Mouse (Mus musculus): Measurements from ENCODE around the gene Fam83c. TPM values are rescaled to one million over a fixed set of nuclear protein-coding genes. Genes with fewer than 3 reads are reported as not detected.
"Not testable (repeated sequence)": the region's sequence is repeated elsewhere in the genome, so short reads cannot be mapped to it uniquely, and the experiment has no call there.

Fam83c gene
- not detected for total RNA-seq (2021)
- long read RNA-seq: 0 reads

DNA sequence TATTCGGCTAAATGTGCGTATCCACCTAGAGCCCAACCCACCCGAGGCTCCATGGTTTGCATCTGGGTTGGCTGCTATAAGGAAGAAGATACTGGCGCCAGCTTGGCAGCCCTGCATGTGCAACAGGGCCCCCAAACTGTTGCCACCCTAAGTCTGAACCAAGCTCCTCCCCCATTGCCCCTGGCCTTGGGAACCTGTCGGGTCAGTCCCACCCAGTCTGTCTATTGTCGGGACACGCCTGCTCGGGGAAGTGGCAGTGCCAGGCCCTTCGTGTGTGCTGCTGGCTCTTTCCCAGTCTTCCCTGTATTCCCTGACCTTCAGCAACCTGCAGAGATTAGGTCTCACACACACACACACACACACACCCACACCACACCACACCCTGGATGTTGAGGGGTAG is at the start of gene Fam83c:
Fam83c (minus strand) TSS at position 123 of the 400 bp plus-strand sequence.
- no peak for DNase-seq (ENCODE audit: low spot score in 2 of 2)

DNA sequence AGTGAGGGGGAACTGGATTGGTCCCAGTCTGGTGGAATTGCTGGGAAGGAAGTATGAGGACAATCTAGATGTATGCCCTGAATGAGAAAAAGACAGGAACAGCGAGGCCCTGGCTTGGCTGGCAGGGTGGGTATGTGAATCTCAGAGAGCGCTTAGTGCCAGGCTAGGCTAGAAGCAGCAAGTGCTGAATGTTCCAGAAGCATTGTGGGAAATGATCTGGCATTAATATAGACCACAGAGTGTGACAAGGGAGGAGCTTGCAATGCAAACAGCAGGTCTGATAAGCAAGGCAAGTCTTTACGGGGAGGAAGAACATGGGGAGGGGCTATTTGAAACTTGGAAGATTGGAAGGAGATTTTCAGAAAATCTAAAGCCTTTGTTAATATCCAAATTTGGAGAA is 47.4 kb upstream of the Fam83c start:
- DNase-seq (ENCODE audit: low spot score in 2 of 2): no peak

DNA sequence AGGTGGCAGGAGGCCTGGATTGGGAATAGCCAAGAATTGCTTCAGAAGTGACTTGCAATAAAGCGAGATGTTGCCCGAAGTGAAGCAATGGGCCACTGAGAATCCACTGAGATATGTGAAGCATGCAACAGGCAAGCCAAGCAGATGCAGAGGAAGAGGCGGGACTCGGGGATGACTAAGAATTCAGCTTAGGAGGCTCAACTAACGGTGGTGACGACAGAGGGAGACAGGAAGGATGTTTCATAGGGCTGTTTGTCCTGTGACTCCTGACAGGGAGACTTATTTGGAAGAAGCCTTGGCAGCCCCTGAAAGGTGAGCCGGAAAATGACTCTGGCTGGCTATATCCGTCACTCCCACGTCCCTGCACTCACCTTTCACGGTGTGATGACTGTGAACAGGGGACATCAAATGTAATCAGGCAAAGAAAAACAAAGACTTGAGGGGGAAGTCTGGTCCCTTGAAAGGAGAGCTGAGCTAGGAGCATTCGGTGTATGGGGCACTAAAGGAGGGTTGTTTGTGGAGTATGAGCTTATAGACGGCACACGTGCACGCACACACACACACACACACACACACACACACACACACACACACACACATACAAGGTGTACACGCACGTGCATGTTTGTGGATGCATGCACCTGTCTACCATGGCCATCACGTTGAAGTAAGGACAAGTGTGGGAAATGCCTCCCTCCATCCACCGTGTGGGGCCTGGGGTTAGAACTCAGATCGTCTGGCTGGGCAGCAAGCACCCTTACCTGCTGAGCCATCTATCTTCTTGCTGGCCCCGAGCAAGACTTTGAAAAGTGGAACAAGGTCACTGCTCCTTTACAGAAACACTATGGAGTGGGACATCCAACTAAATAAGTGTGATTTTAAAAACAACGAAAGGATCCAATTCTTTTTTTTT is 44.6 kb upstream of the Fam83c start:
- DNase-seq (ENCODE audit: low spot score in 2 of 2): no peak

DNA sequence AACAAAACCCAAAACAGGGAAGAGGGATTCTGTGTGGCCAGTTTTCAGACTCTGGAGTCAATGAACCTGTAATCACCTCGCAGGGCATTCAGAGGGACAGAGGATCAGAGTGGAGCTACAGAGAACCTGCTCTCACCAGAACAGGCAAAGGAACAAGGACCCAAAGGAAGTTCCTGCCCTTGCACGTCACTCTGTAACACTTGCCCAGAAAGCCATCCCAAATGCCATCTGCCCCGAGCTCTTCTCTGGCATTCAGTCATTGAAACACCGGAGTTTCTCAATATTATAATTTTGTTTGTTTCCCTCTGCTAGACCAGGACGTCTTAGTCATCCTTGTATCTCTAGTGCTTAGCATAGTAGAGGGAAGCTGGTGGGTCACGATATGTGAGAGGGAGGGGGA is 39.0 kb upstream of the Fam83c start:
- peak in 1 of 2 experiments; percentile 31 for DNase-seq (ENCODE audit: low spot score in 2 of 2)

DNA sequence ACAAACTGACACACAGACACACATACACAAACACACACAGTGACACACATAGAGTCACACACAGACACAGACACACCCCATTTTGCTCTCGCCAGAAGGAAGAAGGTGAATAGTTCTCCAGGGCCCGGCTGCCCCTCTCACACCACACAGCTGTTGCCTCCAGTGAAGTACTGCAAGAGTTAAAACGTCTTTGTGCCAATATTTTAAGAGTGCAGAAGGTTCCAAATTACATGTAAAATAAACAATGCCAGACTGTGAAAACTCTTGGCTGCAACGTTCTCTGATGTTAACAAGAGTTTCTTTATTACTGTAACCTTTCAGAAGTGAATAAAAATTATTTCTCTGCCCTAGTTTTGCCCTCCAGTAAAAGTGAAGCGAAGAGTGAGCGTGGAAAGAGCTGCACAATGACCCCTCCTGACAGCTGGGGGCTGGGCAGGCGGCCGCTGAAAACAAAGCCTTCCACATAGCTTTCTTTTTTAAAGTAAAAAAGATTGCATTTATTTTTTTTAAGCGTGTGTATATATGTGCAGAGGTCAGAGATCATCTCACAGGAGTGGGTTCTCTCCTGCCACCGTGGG is 38.4 kb upstream of the Fam83c start:
- no peak for DNase-seq (ENCODE audit: low spot score in 2 of 2)

DNA sequence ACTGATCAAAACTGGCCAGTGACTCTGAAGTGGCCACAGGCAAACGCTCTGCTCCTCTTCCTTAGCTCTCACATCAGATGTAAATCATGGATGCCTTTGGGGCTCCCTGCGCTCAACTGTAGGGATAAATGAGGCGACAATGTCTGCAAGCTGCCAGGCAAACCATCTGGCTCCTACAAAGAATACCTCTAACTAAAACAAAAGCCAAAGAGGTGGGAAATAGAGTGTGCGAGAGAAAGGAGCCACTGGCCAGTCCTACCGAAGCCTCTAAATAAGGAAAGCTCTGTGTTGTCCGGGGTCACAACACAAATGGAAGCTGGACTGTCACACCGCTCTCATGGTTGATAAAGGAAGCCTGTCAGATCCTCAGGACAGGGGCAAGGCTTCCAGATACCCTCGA is 37.8 kb upstream of the Fam83c start:
- peak in 1 of 2 experiments; percentile 21 for DNase-seq (ENCODE audit: low spot score in 2 of 2)

DNA sequence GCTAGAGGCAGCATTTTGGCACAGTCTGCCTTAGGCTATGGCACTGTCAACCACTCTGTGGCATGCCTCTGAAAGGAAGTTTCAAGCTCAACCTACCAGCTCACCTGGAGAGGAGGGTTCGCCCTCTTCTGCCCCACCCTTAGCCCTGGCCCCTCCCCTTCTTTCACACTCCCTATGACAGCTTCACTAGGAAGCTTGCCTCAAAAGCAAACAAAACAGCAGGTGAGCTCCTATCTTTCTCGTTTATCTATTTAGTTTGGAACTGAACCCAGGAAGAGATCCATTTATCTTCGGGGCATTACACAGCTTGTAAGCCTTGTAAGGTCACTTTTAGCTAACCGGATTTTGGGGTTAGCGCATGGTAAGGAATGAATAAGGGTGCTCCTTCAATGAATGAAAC is 35.1 kb upstream of the Fam83c start:
- no peak for DNase-seq (ENCODE audit: low spot score in 2 of 2)

DNA sequence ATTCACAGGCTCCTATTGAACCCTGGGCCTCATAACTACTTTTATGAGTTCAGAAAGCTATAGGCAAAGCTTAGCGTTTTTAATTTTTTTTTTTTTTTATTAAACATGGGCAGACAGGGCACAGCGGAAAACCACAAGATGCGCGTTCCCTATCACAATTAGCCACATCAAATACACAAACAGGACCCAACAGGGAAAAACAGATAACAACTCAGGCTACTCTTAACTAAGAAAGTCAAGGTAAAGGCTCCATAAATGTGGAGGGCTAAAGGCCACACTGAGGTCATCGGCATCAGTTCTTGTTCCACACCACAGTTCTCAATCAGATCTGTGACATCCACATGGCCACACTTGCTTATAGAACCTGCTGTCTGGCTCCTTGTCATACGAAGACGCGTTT is 33.7 kb upstream of the Fam83c start:
- no peak for DNase-seq (ENCODE audit: low spot score in 2 of 2)

DNA sequence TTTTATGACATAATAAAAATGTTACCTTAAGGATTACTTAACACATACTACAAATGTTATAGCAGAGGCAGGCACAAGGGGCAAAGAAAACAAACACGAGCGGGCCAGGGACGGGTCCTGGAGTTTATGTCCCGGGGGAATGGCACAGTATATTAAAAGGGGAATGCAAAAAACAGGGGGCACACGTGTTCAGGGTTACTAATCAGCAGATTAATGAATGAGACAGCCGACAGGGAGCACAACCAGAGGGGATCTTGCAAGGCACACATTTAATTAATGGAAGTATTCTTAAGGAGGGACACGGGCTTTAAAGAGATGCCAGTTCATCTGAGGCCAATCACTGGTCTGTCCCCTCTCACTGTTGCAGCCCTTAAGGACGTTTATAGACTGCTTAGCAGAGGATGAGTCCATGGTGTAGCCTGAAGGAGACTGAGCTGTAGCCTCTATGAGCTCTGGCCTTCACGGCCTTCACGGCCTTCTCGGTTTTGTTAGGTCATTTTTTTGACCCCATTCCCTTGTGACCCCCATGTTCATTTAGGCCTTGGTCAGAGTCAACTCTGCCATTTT is 28.7 kb upstream of the Fam83c start:
- no peak for DNase-seq (ENCODE audit: low spot score in 2 of 2)

DNA sequence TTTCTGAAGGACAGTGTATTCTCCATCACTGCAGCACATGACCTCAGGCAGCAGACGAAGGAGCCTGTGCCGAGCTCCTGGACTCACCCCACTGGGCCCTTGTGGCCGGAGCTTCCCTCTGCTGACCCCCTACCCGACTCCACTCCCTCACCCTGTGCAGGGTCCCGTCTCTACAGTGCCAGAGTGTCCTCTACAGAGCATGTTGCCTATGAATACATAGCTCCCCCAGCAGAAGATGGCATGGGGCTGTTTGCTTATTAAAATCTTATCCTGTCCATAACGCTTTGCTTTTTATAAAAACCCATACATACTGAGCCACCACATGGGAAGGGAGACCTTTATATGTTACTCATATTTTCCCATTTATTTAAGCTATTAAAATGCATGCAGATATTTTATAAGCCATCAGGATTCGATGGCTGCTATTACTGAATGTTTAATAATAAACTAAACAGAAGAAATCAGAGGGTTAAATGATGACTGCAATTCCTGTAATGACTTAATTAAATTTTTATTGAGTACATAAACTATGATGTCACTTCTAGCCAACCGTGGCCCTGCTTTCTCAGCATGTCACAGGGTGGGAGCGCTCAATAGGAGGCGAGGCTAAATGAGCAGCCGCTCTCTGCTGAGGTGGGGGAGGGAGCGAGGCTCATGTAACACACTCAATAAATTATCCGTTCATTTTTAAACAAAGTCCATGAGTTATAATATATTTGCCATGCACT is 28.1 kb upstream of the Fam83c start:
- DNase-seq (ENCODE audit: low spot score in 2 of 2): peak in 1 of 2 experiments; percentile 34

DNA sequence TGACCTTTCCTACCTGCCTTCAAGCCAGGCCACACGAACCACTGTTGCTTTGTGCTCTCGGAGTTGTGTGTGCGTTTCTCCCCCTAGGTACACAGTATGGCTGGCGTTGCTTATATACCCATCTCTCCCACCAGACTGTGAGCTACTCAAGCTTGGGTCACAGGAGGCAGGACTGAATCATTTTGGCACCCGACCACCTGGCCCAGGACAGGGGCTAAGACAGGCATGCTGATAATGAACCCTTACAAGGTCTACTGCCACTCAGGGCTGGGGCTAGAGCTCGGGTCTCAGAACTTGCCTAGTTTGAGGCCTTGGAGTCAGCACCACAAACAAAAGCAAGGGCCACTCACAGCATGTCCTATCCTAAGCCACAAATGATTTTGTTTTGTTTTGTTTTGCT is 26.9 kb upstream of the Fam83c start:
- DNase-seq (ENCODE audit: low spot score in 2 of 2): no peak

DNA sequence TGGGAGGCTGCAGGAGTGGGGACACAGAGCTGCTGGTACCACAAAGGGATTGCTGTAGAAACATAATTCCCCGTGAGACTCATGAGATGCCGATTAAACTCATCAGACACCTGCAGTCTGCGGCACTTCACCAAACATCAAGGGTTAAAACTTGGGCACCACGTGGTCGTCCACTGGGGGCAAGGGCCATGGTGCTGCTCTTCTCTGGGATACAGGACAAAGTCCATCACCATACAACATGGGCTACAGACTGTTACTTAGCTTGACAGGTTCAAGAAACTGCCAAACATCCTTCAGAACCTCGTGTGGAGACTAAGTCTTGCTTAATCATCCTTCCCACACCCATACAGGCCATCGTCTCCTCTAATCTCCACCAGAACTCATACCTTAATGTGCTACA is 25.4 kb upstream of the Fam83c start:
- no peak for DNase-seq (ENCODE audit: low spot score in 2 of 2)

DNA sequence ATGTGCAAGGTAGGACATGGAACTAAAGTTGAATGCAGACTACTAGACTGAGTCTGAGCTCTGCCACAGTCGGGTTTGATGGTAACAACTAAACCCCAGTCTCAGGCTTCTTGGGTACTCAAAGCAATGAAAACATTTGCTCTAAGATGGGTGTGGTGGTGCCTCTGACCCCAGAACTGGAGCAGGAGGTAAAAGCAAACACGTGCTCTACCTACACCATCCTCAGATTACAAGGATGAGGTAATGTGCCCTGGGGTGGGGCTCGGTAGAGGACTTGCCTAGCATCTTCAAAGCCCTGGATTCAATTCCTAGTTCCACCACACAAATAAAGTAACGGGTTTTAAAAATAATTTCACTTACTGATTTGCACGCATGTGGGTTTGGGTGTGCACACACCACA is 17.9 kb upstream of the Fam83c start:
- DNase-seq (ENCODE audit: low spot score in 2 of 2): no peak

DNA sequence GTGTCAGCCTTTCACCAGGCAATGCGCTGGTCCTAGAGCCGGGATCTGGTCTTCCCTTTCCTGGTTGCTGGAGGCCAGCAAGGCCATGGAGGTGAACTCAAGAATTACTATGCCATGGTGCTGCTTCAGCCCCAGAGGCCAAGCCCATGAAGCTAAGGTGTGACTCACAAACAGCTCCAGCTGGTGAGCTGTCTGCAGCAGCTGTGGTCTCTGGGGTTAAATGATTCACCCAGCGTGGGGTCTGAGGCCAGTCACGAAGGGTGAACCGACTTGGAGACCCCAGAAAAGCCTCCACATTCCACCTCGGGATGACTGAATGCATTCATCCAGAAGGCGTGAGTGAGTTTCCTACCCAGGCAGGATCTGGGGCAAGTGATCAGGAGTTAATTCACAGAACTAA is 15.5 kb upstream of the Fam83c start:
- no peak for DNase-seq (ENCODE audit: low spot score in 2 of 2)

DNA sequence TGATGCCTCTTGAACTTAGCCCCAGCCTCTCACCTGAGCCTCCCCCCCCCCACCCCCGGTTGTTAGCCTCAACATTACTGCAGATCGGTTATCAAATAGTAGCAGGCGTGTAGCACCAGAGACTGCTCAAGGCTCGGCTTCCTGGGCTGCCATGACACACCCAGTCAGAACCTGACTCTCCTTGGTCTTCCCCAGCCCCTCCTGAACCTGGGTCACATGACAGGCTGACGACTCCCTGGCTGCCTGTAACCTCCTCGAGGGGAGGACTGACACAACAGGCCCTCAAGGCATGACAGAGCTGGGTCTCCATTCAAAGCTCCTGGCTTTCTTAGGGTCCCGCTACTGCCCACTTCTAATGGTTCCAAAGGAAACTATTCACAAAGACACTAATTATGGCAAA is 14.8 kb upstream of the Fam83c start:
- DNase-seq (ENCODE audit: low spot score in 2 of 2): no peak

DNA sequence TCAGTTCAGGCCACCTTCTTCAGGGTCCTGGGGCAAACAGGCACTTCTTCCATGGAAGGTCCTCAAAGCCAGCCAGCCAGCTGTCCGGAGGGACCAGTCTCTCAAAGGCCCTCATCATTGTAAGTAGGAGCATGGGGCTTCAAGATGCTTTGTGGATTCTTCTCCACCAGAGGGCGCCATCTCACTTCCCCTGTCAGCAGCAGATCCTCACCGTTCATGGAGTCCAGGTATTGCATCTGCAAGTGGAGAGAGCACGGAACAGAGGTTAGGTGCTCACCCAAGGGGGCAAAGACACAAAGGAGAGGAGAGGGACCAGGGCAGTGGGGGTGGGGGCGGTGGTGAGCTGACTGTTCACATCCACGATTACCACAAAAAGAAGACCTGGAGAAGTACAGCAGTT is 13.6 kb upstream of the Fam83c start:
- peak; percentile 54 to 86 for DNase-seq (ENCODE audit: low spot score in 2 of 2)

DNA sequence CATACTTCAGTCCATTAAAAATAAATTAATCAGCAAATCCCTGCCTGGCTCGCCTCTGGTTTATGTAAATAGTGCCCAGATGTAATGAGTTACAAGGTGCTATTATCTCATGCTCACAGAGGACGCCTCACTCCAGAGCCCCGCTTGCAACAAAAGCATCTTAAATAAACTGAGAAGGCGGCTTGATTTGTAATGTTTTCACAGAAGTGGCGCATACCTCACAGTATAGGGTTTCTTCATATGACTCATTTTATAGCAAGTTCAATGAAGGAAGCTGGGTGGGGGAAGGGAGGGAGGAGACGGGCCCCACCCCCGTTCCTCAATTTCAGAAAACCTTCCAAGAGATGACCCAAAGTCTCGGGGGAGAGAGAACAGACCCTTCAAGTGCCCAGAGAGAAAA is 12.3 kb upstream of the Fam83c start:
- DNase-seq (ENCODE audit: low spot score in 2 of 2): no peak

DNA sequence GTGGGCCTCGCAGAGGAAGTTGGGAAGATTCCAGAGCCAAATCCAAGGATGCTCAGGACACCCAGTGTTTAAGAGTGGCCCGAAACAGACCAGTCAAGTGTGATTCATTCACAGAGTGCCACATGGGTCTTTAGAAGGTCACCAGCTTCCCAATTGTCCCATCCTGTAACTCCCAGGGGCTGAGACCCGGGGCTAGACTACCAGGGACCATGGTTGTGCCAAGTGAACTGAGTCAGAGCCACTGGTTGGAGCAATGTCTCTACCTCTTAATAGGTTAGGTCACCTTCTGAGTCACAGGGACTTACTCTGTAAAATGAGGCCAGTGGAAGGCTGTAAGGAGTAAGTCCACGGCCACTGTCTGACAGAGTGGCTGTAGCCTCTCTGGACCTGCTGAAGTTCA is 4.3 kb upstream of the Fam83c start:
- no peak for DNase-seq (ENCODE audit: low spot score in 2 of 2)

DNA sequence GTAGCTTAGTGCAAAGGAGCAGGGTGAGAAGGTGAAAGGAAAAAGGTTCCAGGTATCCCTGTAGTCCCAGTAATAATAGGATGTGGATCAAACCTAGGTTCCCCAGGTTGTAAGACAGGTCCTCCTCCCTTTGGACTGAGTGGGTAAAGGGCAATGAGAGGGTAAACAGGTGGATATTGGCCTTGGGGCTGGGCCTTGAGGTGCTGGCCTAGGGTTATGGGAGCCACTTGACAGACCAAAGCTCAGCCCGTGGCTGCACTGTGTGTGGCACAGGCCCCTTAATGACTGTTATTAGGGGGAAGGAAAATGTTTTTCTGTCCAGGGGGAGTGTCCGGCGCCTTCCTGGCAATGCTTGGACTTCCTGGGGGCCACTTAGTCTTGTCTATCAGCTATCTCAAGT is 3.3 kb upstream of the Fam83c start:
- DNase-seq (ENCODE audit: low spot score in 2 of 2): no peak

DNA sequence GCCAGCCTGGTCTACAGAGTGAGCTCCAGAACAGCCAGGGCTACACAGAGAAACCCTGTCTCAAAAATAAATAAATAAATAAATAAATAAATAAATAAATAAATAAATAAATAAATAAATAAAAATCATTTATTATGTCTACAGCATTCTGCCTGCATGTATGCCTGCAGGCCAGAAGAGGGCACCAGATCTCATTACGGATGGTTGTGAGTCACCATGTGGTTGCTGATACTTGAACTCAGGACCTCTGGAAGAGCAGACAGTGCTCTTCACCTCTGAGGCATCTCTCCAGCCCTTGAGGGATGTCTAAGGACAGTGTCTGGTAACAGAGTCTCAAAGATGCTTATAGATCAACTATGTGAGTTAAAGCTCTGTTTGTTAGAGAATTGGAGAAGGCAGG is 2.6 kb downstream of the Fam83c start:
- not testable (repeated sequence) for DNase-seq (ENCODE audit: low spot score in 2 of 2)

DNA sequence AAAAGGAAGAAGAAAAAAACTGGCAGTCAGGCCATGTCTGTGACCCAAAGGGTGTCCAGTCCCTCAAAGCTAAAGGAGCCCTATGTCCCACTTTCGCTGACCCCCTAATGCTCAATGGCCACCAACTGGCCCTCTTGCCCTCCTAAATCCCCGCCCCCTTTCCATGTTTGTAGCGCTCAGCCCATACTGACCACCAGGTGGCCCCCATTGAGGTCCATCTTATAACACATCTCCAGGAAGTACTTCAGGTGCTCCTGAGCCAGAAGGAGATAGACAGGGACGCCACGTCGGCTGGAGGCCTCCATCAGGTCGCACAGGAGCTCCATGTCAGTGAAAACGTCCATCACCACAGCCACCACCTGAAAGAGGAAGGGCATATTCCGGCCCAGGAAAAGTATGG is 3.4 kb downstream of the Fam83c start:
- no peak for DNase-seq (ENCODE audit: low spot score in 2 of 2)

DNA sequence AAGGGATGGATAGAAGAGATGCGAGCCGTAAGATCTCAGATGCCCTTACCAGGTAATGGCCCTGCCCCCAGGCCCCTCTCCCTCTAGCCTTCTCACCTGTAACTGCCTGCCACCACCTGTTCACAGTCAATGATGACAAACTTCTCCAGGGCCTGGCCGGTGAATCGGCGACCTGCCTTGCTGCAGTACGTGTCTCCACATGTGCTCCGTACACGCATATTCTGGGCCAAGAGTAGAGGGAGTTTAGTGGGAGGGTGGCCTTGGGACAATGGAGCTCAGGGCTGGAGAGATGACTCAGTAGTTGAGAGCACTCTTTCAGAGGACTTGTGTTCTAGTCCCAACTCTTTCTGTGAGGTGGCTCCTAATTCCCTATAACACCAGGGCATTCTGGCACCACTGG is 3.8 kb downstream of the Fam83c start:
- no peak for DNase-seq (ENCODE audit: low spot score in 2 of 2)

All from layer of hippocampus, adult 18-20 months (tissue).